8 mouse cellular contexts compared by ENCODE assay signal in genomic region chr14:25459016-25459393, GRCm38 (mm10). TPM values are rescaled to one million over a fixed set of nuclear protein-coding genes. Genes with fewer than 3 reads are reported as not detected.
DNase-seq lines count a peak whose midpoint lies in the region; ATAC-seq and TF ChIP-seq lines count a peak whose summit lies in the region.

TSS of gene Zmiz1 (plus strand) at chr14:25459185.

- peak; percentile 48 for ATAC-seq in hindbrain, embryonic 16.5 days

- intact Hi-C loops in gastrocnemius, adult 2 months (cut with DNase I), result loop anchor here (1.0 to 10.0 kb wide), 4 partner anchors 87 to 964 kb away; no protein-coding TSS in a partner anchor

- no peaks in the 10 kb centered on the region for H3K27me3 ChIP-seq in hindbrain, embryonic 16.5 days (replicated peaks; ENCODE audit: control insufficient read depth, insufficient read depth, low read length)

- peak within 1 kb of the TSS; percentile 99 for H3K4me3 ChIP-seq in gastrocnemius, adult 2 months
- peak within 1 kb of the TSS; percentile 99 for H3K4me3 ChIP-seq in hindbrain, embryonic 16.5 days (ENCODE audit: low read length)

- peak within 1 kb of the TSS; percentile 95 for H3K27ac ChIP-seq in gastrocnemius, adult 2 months
- H3K27ac ChIP-seq in hindbrain, embryonic 16.5 days (ENCODE audit: low read depth, low read length), result peak within 1 kb of the TSS; percentile 98

- peak within 1 kb of the TSS; percentile 94 for H3K4me2 ChIP-seq in hindbrain, embryonic 16.5 days (ENCODE audit: low read length)

- TF ChIP-seq CTCF in gastrocnemius, adult 2 months (IDR thresholded peaks at IDR 0.05), result no peak

- H3K9me3 ChIP-seq in hindbrain, embryonic 16.5 days (ENCODE audit: control insufficient read depth, low read length), result no peaks in the 10 kb centered on the region

- H3K4me1 ChIP-seq in hindbrain, embryonic 16.5 days (ENCODE audit: control insufficient read depth, insufficient read depth, low read depth, low read length), result peaks cover 51% of the 10 kb centered on the region

- under 1% methylated on average over 41 of the region's 42 CpGs for WGBS in hindbrain, embryonic 16.5 days

- peak within 1 kb of the TSS; percentile 98 for H3K9ac ChIP-seq in hindbrain, embryonic 16.5 days (ENCODE audit: low read depth, low read length)

- H3K36me3 ChIP-seq in hindbrain, embryonic 16.5 days (ENCODE audit: control insufficient read depth, insufficient read depth, low read length), result no peaks in the 10 kb centered on the region

- DNase-seq in NIH3T3 (ENCODE audit: low read depth), result peak; percentile 94
- DNase-seq in cerebellum, postnatal 36 days, result peak; percentile 93 to 95
- peak; percentile 93 for DNase-seq in gastrocnemius, adult 2 months
- peak; percentile 74 for DNase-seq in left cerebral cortex, adult 11 months (ENCODE audit: low spot score)
- peak; percentile 94 for DNase-seq in lung, postnatal 4 days
- DNase-seq in retina, postnatal 7 days (ENCODE audit: low read depth, low spot score), result peak; percentile 65
- peak; percentile 85 to 87 for DNase-seq in urinary bladder, adult 18-20 months (ENCODE audit: low spot score in 2 of 2)

RNA-seq across cellular contexts. Expression of gene Zmiz1, which starts in this region (rescaled TPM):
- total RNA-seq in gastrocnemius, adult 2 months (2021), result 10 to 100 TPM; 27.4 to 34.5 TPM
- 50.4 and 55.0 TPM in 2 replicates for polyA plus RNA-seq in hindbrain, embryonic 16.5 days (2015; fragmentation: Nextera tagmentation; extraction: Ambion mirVana)

Comparison
In these comparisons a context has a peak if more than half of its experiments do, and no peak if none do; other contexts are left out.
1. Peak in every context shown above with its lines: DNase-seq, ATAC-seq, H3K4me3 ChIP-seq and H3K27ac ChIP-seq.